Mouse (Mus musculus) left cerebral cortex, postnatal 14 days (tissue): ENCODE measurements at regions not wholly inside any gene's neighbourhood (a gene's known extent, or its start where the extent isn't known, plus 50 kb on each side); places are given as distances from the start of the nearest gene placed in this dataset.
A peak's percentile ranks its signal among the peaks of the same experiment; 100 is the strongest.
"Not testable (repeated sequence)": the region's sequence is repeated elsewhere in the genome, so short reads cannot be mapped to it uniquely, and the experiment has no call there.

Source experiments
- DNase-seq, 2 experiments: peaks; one replicate each; pipeline ENCODE4 v3.0.0; 2021 to 2022; ENCODE audit warnings: low spot score in 2 of 2, mixed read lengths in 1 of 2
- intact Hi-C: fragments of 180-260 bp; cut with DNase I; formaldehyde crosslinking; loops from one replicate; pipeline ENCODE4 v1.15.1; 2025

GRCm38 (mm10) chr13:89375526-89376474 is 163.8 kb upstream of the Hapln1 start:
- no peak for DNase-seq
- intact Hi-C loops = no loop called here

GRCm38 (mm10) chr13:89378365-89378764 is 161.2 kb upstream of the Hapln1 start:
- intact Hi-C loops = no loop called here

DNA sequence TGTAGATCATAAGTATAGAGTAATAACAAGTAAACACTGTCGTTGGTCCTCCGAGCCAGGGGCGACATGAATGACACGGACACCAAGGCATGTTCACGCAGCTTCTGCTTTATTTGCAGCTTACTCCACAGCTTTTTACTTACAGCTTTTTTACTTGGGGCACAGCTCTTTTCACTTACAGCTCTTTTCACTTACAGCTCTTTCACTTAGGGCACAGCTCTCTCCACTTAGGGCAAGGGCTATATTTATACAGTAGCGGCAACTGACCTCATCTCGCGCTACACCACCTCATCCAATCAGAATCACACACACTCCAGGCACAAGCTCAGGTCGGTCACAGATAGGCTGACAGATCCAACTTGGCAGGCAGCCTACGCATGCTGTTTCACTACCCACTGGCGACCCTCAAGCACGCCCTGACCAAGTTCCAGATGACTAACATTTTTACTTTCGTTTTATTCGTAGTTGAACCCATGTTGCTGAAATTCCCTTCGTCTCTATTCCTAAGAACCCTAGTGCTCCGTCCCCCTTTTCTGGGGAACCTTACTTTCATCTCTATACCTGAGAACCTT is 155.9 kb upstream of the Hapln1 start:
- intact Hi-C loops = not testable (repeated sequence)

More at GRCm38 (mm10) chr13:89378365-89378764, 161.2 kb upstream of the Hapln1 start:
- DNase-seq = no peak

DNA sequence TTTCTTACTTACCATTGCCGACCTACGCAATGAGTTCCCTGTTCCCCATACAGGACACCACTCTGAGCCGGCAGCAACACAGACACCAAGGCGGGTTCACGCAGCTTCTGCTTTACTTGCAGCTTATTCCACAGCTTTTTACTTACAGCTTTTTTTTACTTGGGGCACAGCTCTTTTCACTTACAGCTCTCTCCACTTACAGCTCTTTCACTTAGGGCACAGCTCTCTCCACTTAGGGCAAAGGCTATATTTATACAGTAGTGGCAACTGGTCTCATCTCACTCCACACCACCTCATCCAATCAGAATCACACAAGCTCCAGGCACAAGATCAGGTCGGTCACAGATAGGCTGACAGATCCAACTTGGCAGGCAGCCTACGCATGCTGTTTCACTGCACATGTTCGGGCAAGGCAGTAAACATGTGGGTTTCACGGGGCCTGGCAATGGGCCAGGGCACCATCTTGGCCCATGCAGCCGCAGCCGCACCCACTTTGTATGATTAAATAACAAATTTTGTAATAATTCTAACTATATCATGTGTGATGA is 154.9 kb upstream of the Hapln1 start:
- DNase-seq = peak; percentile 7 to 53
- intact Hi-C loops = no loop called here

More for the DNA sequence above, 155.9 kb upstream of the Hapln1 start:
- DNase-seq = peak in 1 of 2 experiments; percentile 22

- intact Hi-C loops = no loop called here
- DNase-seq = no peak
These were observed 152.2 kb upstream of the Hapln1 start for GRCm38 (mm10) chr13:89387416-89387815.

GRCm38 (mm10) chr13:89389149-89389548 is 150.4 kb upstream of the Hapln1 start:
- DNase-seq = no peak
- intact Hi-C loops = no loop called here

- intact Hi-C loops = no loop called here
These were observed 144.8 kb upstream of the Hapln1 start for GRCm38 (mm10) chr13:89394717-89395344.

DNA sequence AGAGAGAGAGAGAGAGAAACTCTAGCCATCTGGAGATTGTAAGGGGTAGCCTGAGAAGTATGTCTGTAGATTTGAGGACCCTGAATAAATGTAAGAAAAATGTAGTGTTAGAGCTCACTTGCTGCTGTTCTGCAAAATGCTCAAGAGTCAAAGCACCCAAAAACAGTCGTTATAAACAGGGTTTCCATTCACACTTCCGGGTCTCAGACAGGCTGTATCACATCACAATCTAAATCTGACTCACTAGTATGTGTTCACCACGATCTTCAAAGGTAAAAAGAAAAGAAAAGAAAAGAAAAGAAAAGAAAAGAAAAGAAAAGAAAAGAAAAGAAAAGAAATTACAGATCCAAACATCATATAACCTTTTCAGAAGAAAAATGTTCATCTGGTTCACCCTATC is 143.7 kb upstream of the Hapln1 start:
- DNase-seq = no peak
- intact Hi-C loops = no loop called here

More at GRCm38 (mm10) chr13:89394717-89395344, 144.8 kb upstream of the Hapln1 start:
- peak in 1 of 2 experiments; percentile 13 for DNase-seq

- no peak for DNase-seq
- intact Hi-C loops = no loop called here
These were observed 138.4 kb upstream of the Hapln1 start for GRCm38 (mm10) chr13:89401084-89401671.

GRCm38 (mm10) chr13:89410504-89410903 is 129.1 kb upstream of the Hapln1 start:
- intact Hi-C loops = no loop called here
- no peak for DNase-seq

DNA sequence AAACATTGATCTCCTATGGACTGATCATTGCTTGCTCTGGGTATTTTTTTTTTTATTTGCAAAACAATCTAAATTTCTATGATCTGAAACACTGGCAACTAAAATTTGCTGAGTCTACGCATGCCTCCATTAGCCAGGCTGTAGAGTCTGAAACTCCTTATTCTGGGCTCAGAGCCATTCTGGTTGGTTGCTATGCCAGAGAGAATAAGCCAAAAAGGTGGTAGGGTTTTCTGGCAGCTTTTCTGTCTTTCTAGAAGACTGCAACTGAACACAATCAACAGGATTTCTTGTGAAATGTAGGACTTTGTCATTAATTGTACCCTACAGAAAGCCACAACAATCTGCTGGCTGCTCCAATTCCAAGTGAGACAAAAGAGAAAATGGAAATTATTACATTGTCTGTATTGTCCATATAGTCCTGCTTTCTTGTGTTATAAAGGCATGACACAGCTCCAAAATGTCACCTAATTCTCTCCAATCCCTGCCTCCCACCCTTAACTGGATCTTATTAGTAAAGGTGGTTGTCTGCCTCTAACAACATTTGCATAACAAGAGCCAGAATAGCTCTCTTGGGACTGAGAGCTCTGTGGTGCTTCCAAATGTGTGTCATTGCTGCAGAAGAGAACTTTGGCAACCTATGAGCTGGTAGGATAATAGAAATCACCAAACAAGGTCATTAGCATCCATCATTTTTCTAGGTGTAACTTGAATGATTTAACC is 126.7 kb upstream of the Hapln1 start:
- DNase-seq = peak; percentile 5
- intact Hi-C loops = no loop called here

DNA sequence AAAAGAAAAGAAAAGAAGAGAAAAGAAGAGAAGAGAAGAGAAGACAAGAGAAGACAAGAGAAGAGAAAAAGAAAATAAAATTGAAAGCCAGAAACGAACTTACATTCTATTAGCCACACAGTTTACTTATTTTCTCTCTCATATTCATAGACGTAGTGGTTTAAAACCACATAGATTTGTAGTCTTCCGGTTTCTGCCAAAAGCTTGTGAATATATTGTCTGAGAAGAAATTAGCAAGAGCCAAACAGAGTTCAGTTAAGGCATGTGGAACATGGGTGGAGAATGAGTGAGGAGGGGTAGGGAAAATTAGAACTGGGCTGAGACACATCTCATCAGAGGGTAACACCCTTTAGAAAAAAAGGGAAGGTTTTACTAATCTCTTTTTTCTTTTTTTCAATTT is 120.8 kb upstream of the Hapln1 start:
- intact Hi-C loops = no loop called here
- no peak for DNase-seq

- intact Hi-C loops = no loop called here
- DNase-seq = no peak
These were observed 117.8 kb upstream of the Hapln1 start for GRCm38 (mm10) chr13:89421833-89422232.

GRCm38 (mm10) chr13:89423491-89423890 is 116.1 kb upstream of the Hapln1 start:
- no peak for DNase-seq
- intact Hi-C loops = no loop called here

GRCm38 (mm10) chr13:89428272-89429071 is 111.1 kb upstream of the Hapln1 start:
- no peak for DNase-seq
- intact Hi-C loops = no loop called here

DNA sequence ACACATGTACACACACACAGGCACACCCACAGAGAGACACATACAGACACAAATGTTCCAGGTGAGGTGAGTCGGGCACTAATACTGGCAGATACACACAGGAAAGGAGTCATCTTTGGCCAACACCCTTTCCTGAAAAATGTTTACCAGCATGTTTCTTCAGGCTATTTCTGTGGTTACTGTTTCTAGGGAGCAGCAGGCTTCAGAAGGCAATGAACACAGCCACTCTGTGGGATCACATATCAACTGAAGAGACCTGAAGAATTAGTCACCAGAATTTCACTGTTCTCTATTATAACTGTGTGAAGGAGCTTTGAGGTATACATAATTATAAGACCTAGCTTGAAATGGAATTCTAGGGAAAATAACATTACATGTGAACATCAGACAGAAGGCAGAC is 94.7 kb upstream of the Hapln1 start:
- intact Hi-C loops = no loop called here
- DNase-seq = peak in 1 of 2 experiments; percentile 5

DNA sequence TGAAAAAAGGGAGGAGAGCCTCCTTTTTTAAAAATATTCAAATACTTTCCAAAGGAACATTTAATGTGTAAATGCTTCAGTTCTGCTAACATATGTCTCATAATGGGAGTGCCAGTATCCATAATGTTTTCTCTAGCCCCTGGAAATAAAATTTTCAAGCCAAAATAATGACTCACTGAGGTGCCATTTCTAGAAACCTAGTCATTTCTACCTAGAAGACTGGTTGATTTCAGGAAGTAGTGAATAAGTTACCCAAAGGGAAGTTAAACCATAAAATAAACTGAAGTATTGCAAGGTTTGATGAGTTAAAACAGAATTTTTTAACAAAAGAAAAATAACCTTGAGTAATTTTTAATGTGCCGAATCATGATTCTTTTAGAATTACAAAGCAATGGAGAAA is 85.8 kb upstream of the Hapln1 start:
- no peak for DNase-seq
- intact Hi-C loops = no loop called here
